Mouse (Mus musculus): ENCODE data around the gene Lrrc36.

Lrrc36 gene

DNA sequence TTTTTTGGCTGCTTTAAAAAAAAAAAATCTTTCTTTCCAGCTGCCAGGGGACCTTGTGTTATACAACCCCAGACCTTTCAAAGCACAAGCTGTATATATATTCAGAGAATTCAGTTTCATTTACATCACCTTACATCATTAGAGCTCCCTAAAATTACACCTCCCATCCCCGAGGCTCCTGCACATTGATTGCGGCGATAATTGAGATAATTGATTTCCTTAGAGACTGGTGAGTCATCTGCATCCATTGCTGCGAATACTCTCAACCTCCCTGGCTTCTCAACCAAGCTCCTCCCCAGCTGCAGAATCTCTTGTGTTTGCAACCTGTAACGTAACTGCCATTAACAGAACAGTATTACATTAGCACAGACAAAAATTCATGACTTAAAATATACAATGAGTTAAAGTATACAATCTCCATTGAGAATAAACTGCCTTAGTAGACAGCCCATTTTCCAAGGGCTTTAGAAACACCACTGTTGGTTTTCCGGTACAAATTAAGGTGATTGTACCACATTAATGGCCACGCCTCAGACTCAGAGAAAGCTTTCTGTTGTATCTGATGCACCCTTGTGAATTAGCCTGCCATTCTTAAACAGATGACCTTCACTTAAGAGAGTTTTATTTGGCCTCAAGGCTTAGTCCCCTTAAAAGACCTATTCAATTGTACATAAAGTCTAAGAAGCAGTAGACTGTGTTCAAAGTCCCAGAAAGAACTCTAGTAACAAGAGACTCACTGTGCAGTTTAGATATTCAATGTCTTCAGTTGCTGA lies 18.6 kb downstream of the Lrrc36 start:
- no peak for DNase-seq (ENCODE audit: low spot score)

DNA sequence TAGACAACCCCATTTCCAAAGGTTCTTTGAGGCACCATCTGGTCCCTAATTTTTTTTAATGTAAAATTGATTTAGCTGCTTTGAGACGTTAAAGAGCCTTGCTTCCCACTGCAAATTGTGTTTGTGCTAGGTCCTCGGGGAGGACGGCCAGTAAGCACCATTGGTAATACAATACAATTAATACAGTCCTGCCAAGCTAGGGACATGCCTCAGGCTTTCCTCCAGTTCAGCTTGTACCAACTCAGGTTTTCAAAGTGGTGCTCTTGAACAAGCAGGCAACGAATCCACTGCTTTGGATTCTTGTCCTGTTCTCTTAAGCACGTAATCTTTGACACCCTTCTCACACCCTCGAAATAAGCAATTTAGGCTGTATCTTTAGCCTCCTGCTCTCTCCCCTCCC lies 19.6 kb downstream of the Lrrc36 start:
- DNase-seq (ENCODE audit: low spot score) = peak; percentile 31

DNA sequence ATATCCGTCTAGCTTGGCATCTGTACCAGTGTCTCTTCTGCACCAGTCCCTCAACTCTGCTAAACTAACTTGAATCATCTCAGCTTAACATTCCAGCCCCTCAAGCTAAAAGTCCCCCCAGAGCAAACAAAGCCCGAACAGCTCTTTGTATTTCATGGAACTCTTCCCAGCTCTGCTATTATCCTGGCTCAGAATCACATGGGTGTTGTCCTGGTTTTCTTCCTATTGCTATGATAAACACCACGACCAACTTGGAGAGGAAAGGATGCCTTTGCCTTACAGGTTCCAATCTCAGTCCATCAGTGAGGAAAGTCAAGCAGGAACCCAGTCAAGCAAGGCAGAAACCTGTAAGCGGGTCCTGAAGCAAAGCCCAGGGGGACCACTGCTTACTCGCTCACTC lies 20.1 kb downstream of the Lrrc36 start:
- no peak for DNase-seq (ENCODE audit: low spot score)

GRCm38 (mm10) chr8:105434136-105434535 lies 20.8 kb downstream of the Lrrc36 start:
- no peak for DNase-seq (ENCODE audit: low spot score)

DNA sequence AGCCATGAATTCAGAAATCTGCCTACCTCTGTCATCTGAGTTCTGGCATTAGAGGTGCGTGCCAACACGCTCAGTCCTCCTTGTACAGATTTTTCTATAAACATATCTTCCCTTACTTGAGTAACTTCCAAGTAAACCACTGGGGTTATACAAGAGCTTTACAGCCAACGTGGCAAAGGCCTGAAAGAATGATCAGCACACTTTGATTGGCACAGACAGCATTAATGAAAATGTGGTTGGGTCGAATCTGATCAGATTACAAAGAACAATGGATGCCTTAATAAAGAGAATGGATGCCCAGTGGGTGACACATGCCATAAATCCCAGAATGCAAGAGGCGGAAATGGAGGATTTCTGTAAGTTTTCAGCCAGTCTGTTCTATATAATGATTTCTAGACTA lies 22.8 kb downstream of the Lrrc36 start:
- no peak for DNase-seq (ENCODE audit: low spot score)

GRCm38 (mm10) chr8:105437078-105437748 lies 23.8 kb downstream of the Lrrc36 start:
- DNase-seq (ENCODE audit: low spot score) = no peak

- peak; percentile 82 for DNase-seq (ENCODE audit: low spot score)
Measured at GRCm38 (mm10) chr8:105438865-105439264, 25.5 kb downstream of the Lrrc36 start.

DNA sequence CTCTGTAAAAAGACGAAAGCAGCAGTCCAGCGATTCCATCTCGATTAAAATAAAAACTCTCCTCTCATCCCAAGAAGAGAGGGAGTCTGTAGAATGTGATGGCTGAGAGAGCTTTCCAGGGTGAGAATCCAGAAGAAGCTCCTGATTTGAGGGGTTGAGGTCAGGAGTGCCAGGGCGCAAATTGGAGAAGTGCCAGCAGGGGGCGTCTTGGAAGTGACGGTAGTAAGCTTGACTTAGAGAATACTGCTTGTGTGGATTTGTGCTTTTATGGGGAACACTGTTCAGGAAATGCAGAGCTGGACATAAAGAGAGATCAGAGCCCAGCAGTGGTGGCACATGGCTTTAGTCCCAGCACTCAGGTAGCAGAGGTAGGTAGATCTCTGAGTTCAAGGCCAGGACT lies 28.1 kb downstream of the Lrrc36 start:
- DNase-seq (ENCODE audit: low spot score) = peak; percentile 81

DNA sequence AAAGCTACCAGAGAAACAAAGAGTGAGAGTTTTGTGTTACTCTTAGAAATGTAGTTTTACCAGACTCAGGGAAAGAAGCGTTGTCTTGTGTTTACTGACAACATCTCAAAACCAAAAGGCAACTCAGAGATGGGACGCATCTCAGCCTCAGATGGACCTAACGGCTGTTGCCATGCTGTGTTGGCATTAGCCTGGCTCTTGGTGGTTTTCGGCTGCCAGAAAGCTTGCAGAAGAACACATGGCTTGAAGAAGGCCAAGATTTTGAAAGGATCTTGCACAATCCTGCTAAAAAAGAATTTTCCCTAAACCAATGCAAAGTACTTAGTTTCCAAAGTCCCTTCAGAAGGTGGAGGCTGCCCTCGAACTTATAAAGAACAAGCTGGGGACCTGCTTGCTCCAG lies 29.3 kb downstream of the Lrrc36 start:
- no peak for DNase-seq (ENCODE audit: low spot score)

DNA sequence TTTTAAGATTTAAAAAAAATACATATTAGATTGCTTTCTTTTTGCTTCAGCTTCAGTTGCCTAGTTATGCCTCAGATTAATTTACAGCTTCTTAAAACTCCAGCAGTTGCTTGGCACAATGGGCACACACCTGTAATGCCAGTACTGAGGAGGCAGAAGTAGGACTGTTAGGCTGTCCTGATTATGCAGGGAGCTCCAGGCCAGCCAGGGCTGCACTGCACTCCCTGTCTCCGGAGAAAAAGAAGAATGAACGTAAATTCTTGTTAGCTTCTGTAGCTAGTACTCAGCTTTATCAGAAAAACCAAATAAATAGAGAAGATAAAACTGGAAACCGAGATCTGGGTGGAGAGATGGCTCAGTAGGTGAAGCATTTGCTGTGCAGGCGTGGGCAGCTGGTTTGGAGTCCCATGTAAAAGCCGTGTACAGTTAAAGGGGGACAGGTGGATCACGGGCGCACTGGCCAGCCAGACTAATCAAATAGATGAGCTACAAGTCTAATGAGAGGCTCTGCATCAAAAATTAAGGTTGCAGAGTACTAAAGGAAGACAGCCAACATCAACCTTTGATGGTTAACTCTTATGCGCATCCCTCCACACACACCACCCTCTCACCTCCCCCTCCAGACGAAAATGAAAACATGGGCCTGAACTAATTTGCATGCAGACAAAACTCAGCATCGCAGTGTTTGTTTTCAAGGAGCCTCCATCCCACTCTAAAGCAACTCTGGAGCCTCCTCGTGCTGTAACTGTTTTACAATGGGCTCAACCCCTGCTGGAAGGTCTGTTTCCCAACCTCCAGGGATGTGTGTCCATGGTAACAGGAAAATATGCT lies 32.1 kb downstream of the Lrrc36 start:
- DNase-seq (ENCODE audit: low spot score) = peak; percentile 85

GRCm38 (mm10) chr8:105446127-105446552 lies 32.8 kb downstream of the Lrrc36 start:
- DNase-seq (ENCODE audit: low spot score) = peak; percentile 82

DNA sequence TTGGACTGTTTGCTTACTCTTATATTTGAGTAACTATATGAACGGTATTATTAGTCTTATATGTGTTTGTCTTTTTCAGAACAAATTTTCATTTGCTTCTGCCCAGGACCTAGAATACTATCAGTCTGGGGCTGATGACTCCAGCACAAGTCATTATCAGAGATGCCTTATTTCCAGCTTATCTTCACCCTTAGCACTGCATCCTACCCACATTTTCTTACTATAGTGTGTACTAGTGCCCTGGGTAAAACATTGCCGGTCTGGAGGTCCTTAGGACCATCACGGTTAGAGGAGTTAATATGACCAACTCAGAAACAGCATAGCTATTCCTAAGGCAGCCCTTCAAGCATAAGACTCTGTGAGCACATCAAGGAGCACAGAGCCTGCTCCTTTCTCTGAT lies 34.8 kb downstream of the Lrrc36 start:
- DNase-seq (ENCODE audit: low spot score) = no peak

GRCm38 (mm10) chr8:105448596-105448995 lies 35.2 kb downstream of the Lrrc36 start:
- DNase-seq (ENCODE audit: low spot score) = no peak

- DNase-seq (ENCODE audit: low spot score) = no peak
Measured at GRCm38 (mm10) chr8:105450977-105451376, 37.6 kb downstream of the Lrrc36 start.

- no peak for DNase-seq (ENCODE audit: low spot score)
Measured at GRCm38 (mm10) chr8:105451903-105452603, 38.7 kb downstream of the Lrrc36 start.

DNA sequence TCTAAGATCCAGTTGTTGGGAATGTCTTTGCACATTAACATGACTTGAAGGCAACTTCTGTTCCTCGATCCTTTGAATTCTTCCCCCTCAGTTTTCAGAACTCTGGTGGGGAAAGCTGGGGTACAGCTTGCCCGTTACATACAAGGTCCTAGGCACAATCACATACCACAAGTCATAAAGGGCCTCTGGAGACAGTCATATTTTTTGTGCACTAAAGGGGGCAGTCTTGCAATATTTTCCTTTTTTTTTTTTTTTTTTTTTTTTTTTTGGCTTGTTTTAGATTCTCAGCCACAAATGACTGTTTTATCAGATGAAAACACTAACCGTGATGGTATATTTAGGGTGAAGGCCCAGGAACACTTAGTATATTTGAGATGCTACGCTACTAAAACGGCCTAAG lies 39.9 kb downstream of the Lrrc36 start:
- DNase-seq (ENCODE audit: low spot score) = no peak

GRCm38 (mm10) chr8:105454088-105454487 lies 40.7 kb downstream of the Lrrc36 start:
- no peak for DNase-seq (ENCODE audit: low spot score)

- no peak for DNase-seq (ENCODE audit: low spot score)
Measured at GRCm38 (mm10) chr8:105455218-105455617, 41.8 kb downstream of the Lrrc36 start.

DNA sequence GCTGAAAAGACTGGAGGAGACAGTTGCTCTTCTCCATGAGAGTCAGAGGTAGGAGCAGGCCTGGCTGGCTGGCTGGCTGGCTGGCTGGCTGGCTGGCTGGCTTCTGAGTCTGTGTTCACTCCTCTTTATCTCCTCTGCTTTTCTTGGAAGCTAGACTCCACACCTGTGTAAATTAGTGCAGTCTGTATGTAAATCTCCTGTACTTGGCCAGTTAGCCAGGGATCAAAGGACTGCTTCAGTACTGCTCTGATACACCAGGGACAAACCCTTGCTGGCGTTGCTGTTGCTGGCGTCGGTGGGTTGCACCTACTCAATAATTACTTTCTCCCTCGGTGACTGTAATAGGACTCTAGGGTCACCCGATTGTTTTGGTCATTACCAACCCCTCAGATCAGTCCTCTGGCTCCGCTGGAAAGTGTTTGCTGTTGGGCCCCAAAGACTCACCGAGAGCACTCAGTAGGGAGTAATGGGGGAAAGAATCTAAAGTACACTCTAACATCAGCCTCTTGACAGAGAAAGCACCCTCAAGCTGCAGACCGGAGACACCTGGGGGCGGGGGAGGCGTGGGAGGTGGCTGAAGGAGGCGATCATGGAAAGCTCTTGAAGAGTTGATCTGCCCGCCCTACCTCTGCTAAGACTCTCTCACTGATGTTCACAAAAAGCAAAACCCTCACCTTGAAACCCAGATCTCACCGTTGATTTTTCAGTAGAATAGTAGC lies 47.9 kb downstream of the Lrrc36 start:
- DNase-seq (ENCODE audit: low spot score) = no peak

GRCm38 (mm10) chr8:105464595-105464994 lies 51.2 kb downstream of the Lrrc36 start:
- no peak for DNase-seq (ENCODE audit: low spot score)

DNA sequence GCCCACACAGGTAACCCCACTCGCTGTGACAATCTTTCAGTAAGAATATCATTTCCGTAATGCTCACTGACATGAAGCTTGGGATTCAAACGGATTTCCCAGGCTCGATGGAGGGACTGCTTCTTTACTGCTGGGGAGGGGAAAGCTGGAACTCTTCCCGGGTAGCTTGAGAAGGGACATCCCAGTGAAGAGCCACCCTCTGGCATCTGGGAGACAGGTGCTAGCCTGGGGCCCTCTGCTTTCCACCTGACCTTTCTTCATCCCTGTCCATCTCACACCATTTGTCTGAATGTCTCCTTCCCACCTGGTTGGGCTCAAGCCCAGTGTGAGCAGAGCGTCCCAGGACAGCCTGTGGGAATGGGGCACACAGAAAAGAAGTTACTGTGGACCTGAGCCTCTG lies 52.9 kb downstream of the Lrrc36 start:
- DNase-seq (ENCODE audit: low spot score) = no peak

Data from embryo, embryonic 10 days (tissue).